Mouse (Mus musculus) Patski (cell line): ENCODE results near the gene Emc9. TPM values are rescaled to one million over a fixed set of nuclear protein-coding genes. Genes with fewer than 3 reads are reported as not detected.

Experiments used
- ATAC-seq: fragments of 100-300 bp; one replicate; pipeline ENCODE4 v1.8.0; 2021
- CTCF ChIA-PET: fragments of 350-600 bp; sonication (Branson Sonifier 250); formaldehyde crosslinking; loops from one replicate; lab custom pipeline; 2022; ENCODE audit warnings: inconsistent platforms; lab: Charles Lee
- POLR2A ChIA-PET: fragments of 350-600 bp; sonication (Branson Sonifier 250); formaldehyde crosslinking; loops from one replicate; lab custom pipeline; 2022; ENCODE audit warnings: antibody characterized with exemption, inconsistent platforms; lab: Charles Lee
- DNase-seq: peaks from one replicate; pipeline ENCODE4 v3.0.0-alpha.2; 2011; ENCODE audit warnings: low read depth, low spot score
- H3K27me3 ChIP-seq: fragments of 371-371 bp; one replicate; pipeline ENCODE4 v1.5.1; 2021
- CTCF ChIP-seq: fragments of 100-300 bp; IDR thresholded peaks from one replicate; pipeline ENCODE4 v1.5.1; 2021
- in situ Hi-C: fragments of 300-500 bp; cut with MboI; formaldehyde crosslinking; loops from 3 replicates; pipeline ENCODE4 v1.11.1; 2018; ENCODE audit warnings: low pct_unique_long_range_greater_than_20kb, mixed read lengths
- polyA plus RNA-seq: library from polyadenylated mRNA; unstranded; gene quantifications from one replicate; pipeline ENCODE4 v1.2.3, GENCODE M21; 2021

Emc9 gene
- polyA plus RNA-seq, 1 experiment from 2014 or later: 7.3 TPM

GRCm38 (mm10) chr14:55608339-55608738, 23.2 kb upstream of the Emc9 start:
- H3K27me3 ChIP-seq: no peaks in the 10 kb centered on the region
- in situ Hi-C loops: no loop called here
- POLR2A ChIA-PET: interaction anchor here (1.2 kb wide), 1 partner anchor 45 kb away, joined by 3 read pairs; no protein-coding TSS in a partner anchor
- no peak for ATAC-seq
- no peak for TF ChIP-seq CTCF
- CTCF ChIA-PET: no interaction called here
- no peak for DNase-seq

- DNase-seq (no peak), ATAC-seq (no peak)
- ChIA-PET CTCF (no interaction called here), POLR2A (interaction anchor here (0.7 kb wide), 1 partner anchor 40 kb away, joined by 3 read pairs; no protein-coding TSS in a partner anchor)
- no peaks in the 10 kb centered on the region for H3K27me3 ChIP-seq
- in situ Hi-C loops: no loop called here
- no peak for TF ChIP-seq CTCF
These were observed 20.8 kb upstream of the Emc9 start for GRCm38 (mm10) chr14:55605743-55606459.

- H3K27me3 ChIP-seq: no peaks in the 10 kb centered on the region
- POLR2A ChIA-PET: interaction anchor here (0.6 to 1.0 kb wide), 2 partner anchors 13 to 29 kb away, joined by 3 read pairs; partner anchors contain the start of gene Rnf31
- in situ Hi-C loops: no loop called here
- CTCF ChIA-PET: no interaction called here
- ATAC-seq (no peak), DNase-seq (no peak)
- no peak for TF ChIP-seq CTCF
These were observed 19.7 kb upstream of the Emc9 start for GRCm38 (mm10) chr14:55604823-55605222.

GRCm38 (mm10) chr14:55603633-55604576, 18.8 kb upstream of the Emc9 start:
- peak; percentile 95 for ATAC-seq
- DNase-seq: peak; percentile 80
- no peaks in the 10 kb centered on the region for H3K27me3 ChIP-seq
- TF ChIP-seq CTCF: no peak
- ChIA-PET CTCF (interaction anchor here (0.9 kb wide), 1 partner anchor 9 kb away, joined by 3 read pairs; no protein-coding TSS in a partner anchor), POLR2A (interaction anchor here (0.6 to 1.0 kb wide), 2 partner anchors 12 to 30 kb away, joined by 3 read pairs; partner anchors contain the start of gene Rnf31)
- in situ Hi-C loops: no loop called here

GRCm38 (mm10) chr14:55603271-55603632, 18.1 kb upstream of the Emc9 start, which contains the start of gene Irf9:
Gene Irf9, plus strand, starts transcription at chr14:55603571.
- H3K27me3 ChIP-seq: no peaks in the 10 kb centered on the region
- no peak for DNase-seq
- in situ Hi-C loops: no loop called here
- TF ChIP-seq CTCF: no peak
- ChIA-PET CTCF (interaction anchor here (0.9 kb wide), 1 partner anchor 9 kb away, joined by 3 read pairs; no protein-coding TSS in a partner anchor), POLR2A (interaction anchor here (1.3 kb wide), 1 partner anchor 43 kb away, joined by 3 read pairs; the partner anchor contains the start of genes A730061H03Rik and Dcaf11)
- no peak for ATAC-seq

GRCm38 (mm10) chr14:55598521-55599390, 13.7 kb upstream of the Emc9 start:
- ChIA-PET POLR2A (no interaction called here), CTCF (interaction anchor here (1.4 kb wide), 1 partner anchor 10 kb away, joined by 3 read pairs; no protein-coding TSS in a partner anchor)
- ATAC-seq (no peak), DNase-seq (no peak)
- in situ Hi-C loops: loop anchor here (25.0 kb wide), 1 partner anchor 711 kb away; the partner anchor contains the start of genes Bcl2l2, Gm20521, Pabpn1 and Ppp1r3e
- H3K27me3 ChIP-seq: no peaks in the 10 kb centered on the region
- TF ChIP-seq CTCF: no peak

GRCm38 (mm10) chr14:55596036-55596690, 11.1 kb upstream of the Emc9 start:
- H3K27me3 ChIP-seq: no peaks in the 10 kb centered on the region
- no peak for TF ChIP-seq CTCF
- ATAC-seq (no peak), DNase-seq (no peak)
- CTCF ChIA-PET: no interaction called here
- in situ Hi-C loops: loop anchor here (25.0 kb wide), 1 partner anchor 709 kb away; the partner anchor contains the start of genes Bcl2l2, Gm20521, Pabpn1 and Ppp1r3e
- POLR2A ChIA-PET: interaction anchor here (0.7 kb wide), 1 partner anchor 55 kb away, joined by 6 read pairs; no protein-coding TSS in a partner anchor

GRCm38 (mm10) chr14:55592226-55592625, 7.1 kb upstream of the Emc9 start:
- no peak for ATAC-seq
- no peak for TF ChIP-seq CTCF
- in situ Hi-C loops: loop anchor here (25.0 kb wide), 1 partner anchor 705 kb away; the partner anchor contains the start of genes Bcl2l2, Gm20521, Pabpn1 and Ppp1r3e
- ChIA-PET CTCF (interaction anchor here (1.0 kb wide), 1 partner anchor 10 kb away, joined by 4 read pairs; no protein-coding TSS in a partner anchor), POLR2A (interaction anchor here (0.6 to 1.4 kb wide), 3 partner anchors 12 to 1204 kb away, joined by 3 to 4 read pairs (median 3); no protein-coding TSS in a partner anchor)
- DNase-seq: no peak
- no peaks in the 10 kb centered on the region for H3K27me3 ChIP-seq
